Mouse (Mus musculus) lung, postnatal 0 days (tissue): Measurements from ENCODE around the gene Eri3.

Source experiments
- CTCF ChIP-seq: IDR thresholded peaks from 2 replicates; pipeline ENCODE4 v1.5.1; 2016; ENCODE audit warnings: antibody characterized with exemption, mild to moderate bottlenecking
- EP300 ChIP-seq: IDR thresholded peaks from 2 replicates; pipeline ENCODE4 v1.6.1; 2016; ENCODE audit warnings: antibody characterized with exemption, mild to moderate bottlenecking, control low read depth

DNA sequence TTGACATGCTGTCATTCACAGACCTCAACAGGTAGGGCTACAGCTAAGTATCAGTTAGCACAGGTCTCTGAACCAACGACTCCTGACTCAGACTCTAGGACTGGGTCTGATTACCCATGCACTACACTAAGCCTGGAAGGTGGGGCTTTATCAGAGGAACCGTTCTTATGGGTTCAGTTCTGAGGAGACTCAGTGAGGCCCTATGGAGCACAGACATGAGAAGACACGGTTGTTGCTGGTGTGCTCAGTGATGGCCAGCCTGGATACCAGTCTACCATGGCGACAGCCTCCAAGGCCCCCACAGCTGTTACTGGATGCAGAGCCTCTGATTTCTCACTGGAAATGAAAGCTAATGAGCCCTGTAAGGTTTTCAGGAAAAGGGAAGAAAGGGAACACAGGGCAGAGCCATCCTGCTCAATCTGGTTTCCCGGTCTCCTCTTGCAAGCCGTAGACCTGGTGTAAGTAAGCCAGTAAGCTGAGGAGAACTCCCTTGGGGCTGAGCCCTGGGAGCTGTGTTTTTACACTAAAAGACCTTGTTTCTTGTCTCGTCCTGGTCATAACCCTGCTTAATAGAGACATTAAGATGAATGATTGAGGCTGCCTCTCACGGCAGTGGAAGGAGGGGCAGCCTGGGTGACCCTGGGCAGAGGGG is 10.7 kb upstream of the Eri3 start:
- TF ChIP-seq CTCF (no peak), EP300 (no peak)
